Mouse (Mus musculus) cortical plate, adult 2 months (tissue): ENCODE results near the gene Scarb2.

ENCODE experiments used
- CTCF ChIP-seq: fragments of 200-500 bp; IDR thresholded peaks from 2 replicates; pipeline ENCODE4 v1.5.1; 2011; ENCODE audit warnings: mild to moderate bottlenecking, control low read depth, low read length; ENCODE audit not compliant: insufficient read depth; ENCODE audit errors: extremely low read depth
- POLR2A ChIP-seq: fragments of 200-500 bp; IDR thresholded peaks from 2 replicates; pipeline ENCODE4 v1.6.1; 2011; ENCODE audit warnings: mild to moderate bottlenecking, low read length, control low read depth; ENCODE audit not compliant: insufficient read depth; ENCODE audit errors: extremely low read depth

GRCm38 (mm10) chr5:92467102-92467766 is 39.4 kb downstream of the Scarb2 start:
- no peak for TF ChIP-seq CTCF
- TF ChIP-seq POLR2A: no peak
